Mouse (Mus musculus): ENCODE measurements around the gene BC049730. TPM values are rescaled to one million over a fixed set of nuclear protein-coding genes. Genes with fewer than 3 reads are reported as not detected.
"Not testable (repeated sequence)": the region's sequence is repeated elsewhere in the genome, so short reads cannot be mapped to it uniquely, and the experiment has no call there.

BC049730 gene
- not detected in 3 replicates for total RNA-seq (2017)

- ATAC-seq (replicated peaks; ENCODE audit: insufficient number of reproducible peaks, low FRiP score, low TSS enrichment, poor library complexity, severe bottlenecking) = no peak
Observed at GRCm38 (mm10) chr7:24708832-24709292, at the start of gene BC049730. TSS of gene BC049730 (plus strand) at chr7:24709242.

- no peak for ATAC-seq (replicated peaks; ENCODE audit: insufficient number of reproducible peaks, low FRiP score, low TSS enrichment, poor library complexity, severe bottlenecking)
Observed at GRCm38 (mm10) chr7:24659737-24660357, 49.2 kb upstream of the BC049730 start.

GRCm38 (mm10) chr7:24661118-24661904, 47.7 kb upstream of the BC049730 start:
- ATAC-seq (replicated peaks; ENCODE audit: insufficient number of reproducible peaks, low FRiP score, low TSS enrichment, poor library complexity, severe bottlenecking) = 0 out of 2 replicates have a peak, but pooled peaks have one; percentile 33

- peak; percentile 79 for ATAC-seq (replicated peaks; ENCODE audit: insufficient number of reproducible peaks, low FRiP score, low TSS enrichment, poor library complexity, severe bottlenecking)
Observed at GRCm38 (mm10) chr7:24662575-24662974, 46.5 kb upstream of the BC049730 start.

GRCm38 (mm10) chr7:24664301-24664700, 44.7 kb upstream of the BC049730 start:
- no peak for ATAC-seq (replicated peaks; ENCODE audit: insufficient number of reproducible peaks, low FRiP score, low TSS enrichment, poor library complexity, severe bottlenecking)

GRCm38 (mm10) chr7:24664959-24665358, 44.1 kb upstream of the BC049730 start:
- ATAC-seq (replicated peaks; ENCODE audit: insufficient number of reproducible peaks, low FRiP score, low TSS enrichment, poor library complexity, severe bottlenecking) = no peak

GRCm38 (mm10) chr7:24671944-24672439, 37.0 kb upstream of the BC049730 start:
- ATAC-seq (replicated peaks; ENCODE audit: insufficient number of reproducible peaks, low FRiP score, low TSS enrichment, poor library complexity, severe bottlenecking) = no peak

- ATAC-seq (replicated peaks; ENCODE audit: insufficient number of reproducible peaks, low FRiP score, low TSS enrichment, poor library complexity, severe bottlenecking) = no peak
Observed at GRCm38 (mm10) chr7:24676575-24676974, 32.5 kb upstream of the BC049730 start, which contains the start of gene Tex101. TSS of gene Tex101 (minus strand) at chr7:24676675.

GRCm38 (mm10) chr7:24684121-24684520, 24.9 kb upstream of the BC049730 start:
- not testable (repeated sequence) for ATAC-seq (replicated peaks; ENCODE audit: insufficient number of reproducible peaks, low FRiP score, low TSS enrichment, poor library complexity, severe bottlenecking)

- ATAC-seq (replicated peaks; ENCODE audit: insufficient number of reproducible peaks, low FRiP score, low TSS enrichment, poor library complexity, severe bottlenecking) = not testable (repeated sequence)
Observed at GRCm38 (mm10) chr7:24687519-24687918, 21.5 kb upstream of the BC049730 start.

GRCm38 (mm10) chr7:24692693-24693092, 16.3 kb upstream of the BC049730 start:
- ATAC-seq (replicated peaks; ENCODE audit: insufficient number of reproducible peaks, low FRiP score, low TSS enrichment, poor library complexity, severe bottlenecking) = not testable (repeated sequence)

GRCm38 (mm10) chr7:24697891-24698290, 11.2 kb upstream of the BC049730 start:
- ATAC-seq (replicated peaks; ENCODE audit: insufficient number of reproducible peaks, low FRiP score, low TSS enrichment, poor library complexity, severe bottlenecking) = not testable (repeated sequence)

- ATAC-seq (replicated peaks; ENCODE audit: insufficient number of reproducible peaks, low FRiP score, low TSS enrichment, poor library complexity, severe bottlenecking) = not testable (repeated sequence)
Observed at GRCm38 (mm10) chr7:24702841-24703240, 6.2 kb upstream of the BC049730 start.

- ATAC-seq (replicated peaks; ENCODE audit: insufficient number of reproducible peaks, low FRiP score, low TSS enrichment, poor library complexity, severe bottlenecking) = peak; percentile 66
Observed at GRCm38 (mm10) chr7:24715039-24715438, 6.0 kb downstream of the BC049730 start.

- not testable (repeated sequence) for ATAC-seq (replicated peaks; ENCODE audit: insufficient number of reproducible peaks, low FRiP score, low TSS enrichment, poor library complexity, severe bottlenecking)
Observed at GRCm38 (mm10) chr7:24726808-24727207, 17.8 kb downstream of the BC049730 start, which contains the start of gene Gm4763. TSS of gene Gm4763 (minus strand) at chr7:24726908.

GRCm38 (mm10) chr7:24735970-24736670, 27.1 kb downstream of the BC049730 start:
- ATAC-seq (replicated peaks; ENCODE audit: insufficient number of reproducible peaks, low FRiP score, low TSS enrichment, poor library complexity, severe bottlenecking) = peak; percentile 53

- ATAC-seq (replicated peaks; ENCODE audit: insufficient number of reproducible peaks, low FRiP score, low TSS enrichment, poor library complexity, severe bottlenecking) = no peak
Observed at GRCm38 (mm10) chr7:24750695-24751094, 41.7 kb downstream of the BC049730 start.

GRCm38 (mm10) chr7:24751610-24752009, 42.6 kb downstream of the BC049730 start:
- ATAC-seq (replicated peaks; ENCODE audit: insufficient number of reproducible peaks, low FRiP score, low TSS enrichment, poor library complexity, severe bottlenecking) = no peak

GRCm38 (mm10) chr7:24753476-24753875, 44.4 kb downstream of the BC049730 start:
- no peak for ATAC-seq (replicated peaks; ENCODE audit: insufficient number of reproducible peaks, low FRiP score, low TSS enrichment, poor library complexity, severe bottlenecking)
